Mouse (Mus musculus): ENCODE data around the gene Dusp2.
A peak's percentile ranks its signal among the peaks of the same experiment; 100 is the strongest.

The Dusp2 gene

GRCm38 (mm10) chr2:127363696-127364095 is 27.7 kb downstream of the Dusp2 start:
- DNase-seq (ENCODE audit: inconsistent age in 2 of 2, low spot score in 1 of 2) = peak in 1 of 2 experiments; percentile 37

GRCm38 (mm10) chr2:127364452-127364851 is 28.5 kb downstream of the Dusp2 start:
- DNase-seq (ENCODE audit: inconsistent age in 2 of 2, low spot score in 1 of 2) = no peak

GRCm38 (mm10) chr2:127367126-127367820 is 31.3 kb downstream of the Dusp2 start:
- no peak for DNase-seq (ENCODE audit: inconsistent age in 2 of 2, low spot score in 1 of 2)

GRCm38 (mm10) chr2:127369703-127370376 is 33.9 kb downstream of the Dusp2 start:
- DNase-seq (ENCODE audit: inconsistent age in 2 of 2, low spot score in 1 of 2) = no peak

- DNase-seq (ENCODE audit: inconsistent age in 2 of 2, low spot score in 1 of 2) = no peak
These were observed 34.9 kb downstream of the Dusp2 start for GRCm38 (mm10) chr2:127370561-127371483.

GRCm38 (mm10) chr2:127371484-127371861 is 35.5 kb downstream of the Dusp2 start:
- DNase-seq (ENCODE audit: inconsistent age in 2 of 2, low spot score in 1 of 2) = no peak

- DNase-seq (ENCODE audit: inconsistent age in 2 of 2, low spot score in 1 of 2) = no peak
These were observed 36.1 kb downstream of the Dusp2 start for GRCm38 (mm10) chr2:127372082-127372481.

GRCm38 (mm10) chr2:127374131-127374530 is 38.2 kb downstream of the Dusp2 start:
- no peak for DNase-seq (ENCODE audit: inconsistent age in 2 of 2, low spot score in 1 of 2)

- no peak for DNase-seq (ENCODE audit: inconsistent age in 2 of 2, low spot score in 1 of 2)
These were observed 39.1 kb downstream of the Dusp2 start for GRCm38 (mm10) chr2:127375087-127375486.

- no peak for DNase-seq (ENCODE audit: inconsistent age in 2 of 2, low spot score in 1 of 2)
These were observed 39.9 kb downstream of the Dusp2 start for GRCm38 (mm10) chr2:127375759-127376341.

- DNase-seq (ENCODE audit: inconsistent age in 2 of 2, low spot score in 1 of 2) = no peak
These were observed 40.6 kb downstream of the Dusp2 start for GRCm38 (mm10) chr2:127376423-127377051.

GRCm38 (mm10) chr2:127377942-127378610 is 42.1 kb downstream of the Dusp2 start:
- DNase-seq (ENCODE audit: inconsistent age in 2 of 2, low spot score in 1 of 2) = no peak

GRCm38 (mm10) chr2:127378611-127378990 is 42.6 kb downstream of the Dusp2 start:
- no peak for DNase-seq (ENCODE audit: inconsistent age in 2 of 2, low spot score in 1 of 2)

- no peak for DNase-seq (ENCODE audit: inconsistent age in 2 of 2, low spot score in 1 of 2)
These were observed 43.3 kb downstream of the Dusp2 start for GRCm38 (mm10) chr2:127379250-127379649.

GRCm38 (mm10) chr2:127383881-127384280 is 47.9 kb downstream of the Dusp2 start:
- DNase-seq (ENCODE audit: inconsistent age in 2 of 2, low spot score in 1 of 2) = no peak

- no peak for DNase-seq (ENCODE audit: inconsistent age in 2 of 2, low spot score in 1 of 2)
These were observed 51.6 kb downstream of the Dusp2 start for GRCm38 (mm10) chr2:127387521-127387920.
